Mouse (Mus musculus): ENCODE measurements around the gene Skiv2l.
"Not testable (repeated sequence)": the region's sequence is repeated elsewhere in the genome, so short reads cannot be mapped to it uniquely, and the experiment has no call there.

Gene Skiv2l

GRCm38 (mm10) chr17:34811275-34811674 lies 38.7 kb downstream of the Skiv2l start:
- DNase-seq (ENCODE audit: low spot score in 2 of 2): no peak

GRCm38 (mm10) chr17:34810811-34811210 lies 39.2 kb downstream of the Skiv2l start:
- DNase-seq (ENCODE audit: low spot score in 2 of 2): not testable (repeated sequence)

DNA sequence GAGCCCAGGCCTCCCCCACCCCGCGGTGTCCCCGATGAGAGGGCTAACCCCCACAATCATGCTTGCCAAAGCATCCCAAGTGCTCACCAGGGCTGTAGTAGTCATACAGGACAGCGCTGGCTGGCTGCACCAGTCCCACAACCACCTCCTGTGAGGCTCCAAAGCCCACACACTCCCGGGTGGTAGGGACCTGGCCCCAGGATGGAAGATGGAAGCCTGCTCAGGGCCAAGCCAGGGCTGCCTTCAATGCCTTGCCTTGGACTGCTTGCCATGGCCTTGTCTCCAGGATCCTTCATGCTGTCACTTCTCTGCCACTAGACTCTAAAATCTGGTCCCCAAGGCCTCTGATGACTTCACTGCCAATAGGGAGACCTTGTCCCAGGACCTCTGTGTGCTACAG lies 39.6 kb downstream of the Skiv2l start:
- DNase-seq (ENCODE audit: low spot score in 2 of 2): not testable (repeated sequence)

DNA sequence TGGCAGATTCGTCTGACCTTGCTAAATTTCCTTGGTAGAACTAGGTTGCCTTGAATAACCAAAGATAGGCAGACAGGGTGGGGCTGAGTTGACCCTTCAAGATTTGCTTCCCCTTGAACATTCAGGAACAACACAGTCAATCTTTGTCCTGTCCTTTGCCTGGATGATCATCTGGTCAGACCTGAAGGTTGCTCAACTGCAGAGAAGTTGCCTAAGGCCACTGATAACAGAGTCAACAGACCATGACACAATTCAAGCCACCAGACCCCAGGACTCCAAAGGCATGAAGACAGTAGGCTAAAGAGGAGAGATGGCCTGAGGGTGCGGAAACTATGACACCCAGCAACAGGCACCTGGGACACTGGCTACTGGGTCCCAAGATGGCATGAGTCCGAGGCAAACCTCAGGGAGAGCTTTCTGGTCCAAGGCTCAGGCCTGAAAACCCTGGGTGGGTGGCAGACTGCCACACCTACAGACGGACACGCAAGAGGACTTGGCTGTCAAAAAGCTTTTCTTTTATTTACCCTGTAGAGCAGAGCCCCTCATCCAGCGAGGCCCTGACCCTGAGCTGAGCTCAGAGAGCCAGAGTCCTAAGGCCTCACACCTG lies 41.3 kb downstream of the Skiv2l start:
- DNase-seq (ENCODE audit: low spot score in 2 of 2): no peak

DNA sequence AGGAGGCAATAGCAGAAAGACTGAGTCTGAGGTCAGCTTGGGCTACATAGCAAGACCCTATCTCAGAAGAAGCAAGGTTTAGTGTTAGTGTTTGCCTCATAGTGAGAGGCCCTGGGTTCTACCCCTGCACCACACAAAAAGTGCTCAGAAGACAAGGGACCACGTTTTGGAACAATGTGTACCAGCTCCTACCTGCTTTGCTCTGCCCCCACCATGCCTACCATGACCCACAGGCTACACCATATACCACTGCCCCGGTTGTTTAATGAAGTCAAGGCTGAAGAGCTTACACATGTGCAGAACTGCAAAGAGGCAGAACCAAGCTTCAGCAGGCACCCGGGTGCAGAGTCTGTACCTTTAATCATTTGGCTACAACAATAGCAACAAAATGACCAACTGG lies 42.8 kb downstream of the Skiv2l start:
- DNase-seq (ENCODE audit: low spot score in 2 of 2): no peak

DNA sequence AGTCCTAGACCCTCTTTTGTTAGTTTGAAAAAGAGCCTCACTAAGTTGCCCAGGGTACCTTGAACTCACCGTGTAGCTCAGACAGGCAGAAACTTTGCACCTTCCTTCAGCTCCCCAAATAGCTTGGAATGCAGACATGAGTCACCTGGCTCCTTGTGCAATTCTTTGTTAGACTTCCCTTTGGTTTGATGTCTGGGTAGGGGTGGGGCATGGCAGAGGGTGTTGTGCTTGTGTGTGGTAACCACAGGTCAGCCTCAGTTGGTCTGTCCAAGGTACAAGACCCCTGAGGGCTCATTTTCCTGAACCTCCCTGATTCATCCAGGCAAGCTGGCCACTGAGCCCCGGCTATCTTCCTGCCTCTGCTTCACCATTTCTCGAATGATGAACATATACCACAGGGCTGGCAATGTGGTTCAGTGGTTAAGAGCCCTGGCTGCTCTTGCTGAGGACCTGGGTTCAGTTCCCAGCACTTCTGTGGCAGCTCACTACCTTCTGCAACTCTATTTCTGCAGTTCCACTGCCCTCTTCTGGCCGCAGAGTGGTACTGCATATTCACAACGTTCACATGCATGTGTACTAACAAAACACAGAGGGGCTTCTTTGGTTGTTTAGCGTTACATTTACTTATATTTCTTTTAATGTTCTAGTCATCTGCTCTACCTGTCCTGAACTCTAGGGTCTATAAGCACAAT lies 45.0 kb downstream of the Skiv2l start:
- peak in 1 of 2 experiments; percentile 60 for DNase-seq (ENCODE audit: low spot score in 2 of 2)

- not testable (repeated sequence) for DNase-seq (ENCODE audit: low spot score in 2 of 2)
Measured at GRCm38 (mm10) chr17:34804301-34804700, 45.7 kb downstream of the Skiv2l start, which contains the start of gene Cyp21a1. Gene Cyp21a1, minus strand, starts transcription at chr17:34804561.

DNA sequence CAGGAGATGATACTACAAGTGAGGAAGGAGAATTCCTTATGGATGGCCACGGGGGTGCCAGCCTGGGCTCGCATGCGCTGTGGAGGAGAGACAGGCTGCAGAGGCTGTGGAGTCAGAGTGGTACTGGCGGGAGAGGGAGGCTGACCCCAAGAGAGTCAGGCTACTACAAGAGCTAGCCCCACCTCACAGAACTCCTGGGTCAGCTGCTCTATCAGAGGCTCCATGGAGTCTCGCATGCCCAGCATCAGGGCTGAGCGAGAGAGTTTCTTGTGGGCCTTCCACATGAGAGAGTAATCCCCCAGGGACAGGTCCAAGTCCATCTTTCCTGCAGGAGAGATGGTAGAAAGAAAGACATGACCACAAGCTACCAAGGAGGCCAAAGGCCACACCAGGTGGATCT lies 46.6 kb downstream of the Skiv2l start:
- not testable (repeated sequence) for DNase-seq (ENCODE audit: low spot score in 2 of 2)

- not testable (repeated sequence) for DNase-seq (ENCODE audit: low spot score in 2 of 2)
Measured at GRCm38 (mm10) chr17:34802756-34803155, 47.3 kb downstream of the Skiv2l start.

GRCm38 (mm10) chr17:34800781-34801305 lies 49.2 kb downstream of the Skiv2l start:
- DNase-seq (ENCODE audit: low spot score in 2 of 2): peak in 1 of 2 experiments; percentile 59

DNA sequence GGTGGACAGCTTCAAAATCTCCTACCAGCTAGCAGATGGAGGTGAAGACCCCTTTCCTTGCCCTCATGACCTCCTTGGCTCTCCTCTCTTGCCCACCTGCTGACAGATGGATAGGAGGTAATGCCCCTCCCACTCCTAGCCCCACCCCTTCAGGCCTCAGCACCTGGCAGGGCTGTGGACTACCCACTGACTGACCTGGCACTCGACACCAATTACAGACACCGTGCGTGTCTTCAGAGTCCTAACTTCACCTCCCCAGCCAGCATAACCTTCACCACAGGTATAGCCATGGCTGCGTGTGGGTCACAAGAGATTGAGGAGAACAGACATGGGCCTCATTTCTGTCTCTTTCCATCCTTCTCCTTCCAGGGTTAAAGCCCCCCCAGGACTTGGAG lies 50.5 kb downstream of the Skiv2l start:
- DNase-seq (ENCODE audit: low spot score in 2 of 2): no peak

GRCm38 (mm10) chr17:34798866-34799530 lies 51.0 kb downstream of the Skiv2l start:
- no peak for DNase-seq (ENCODE audit: low spot score in 2 of 2)

DNA sequence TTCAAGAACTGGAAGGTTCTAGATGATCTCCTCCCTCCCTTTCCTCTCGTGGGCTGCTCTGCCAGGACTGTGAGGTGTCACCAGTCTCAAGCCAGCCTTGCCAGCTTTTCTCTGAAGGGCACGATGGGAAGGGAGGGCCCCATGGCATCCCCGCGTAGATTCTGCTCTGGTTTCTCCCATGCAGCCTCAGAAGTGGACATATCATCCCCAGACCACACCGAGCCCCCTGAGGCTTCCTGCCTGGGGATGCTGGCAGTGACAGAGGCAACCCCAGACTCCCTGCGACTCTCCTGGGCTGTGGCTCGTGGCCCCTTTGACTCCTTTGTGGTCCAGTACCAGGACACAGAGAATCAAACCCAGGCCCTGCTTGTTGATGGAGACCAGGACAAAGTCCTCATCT lies 51.9 kb downstream of the Skiv2l start:
- DNase-seq (ENCODE audit: low spot score in 2 of 2): peak in 1 of 2 experiments; percentile 9

DNA sequence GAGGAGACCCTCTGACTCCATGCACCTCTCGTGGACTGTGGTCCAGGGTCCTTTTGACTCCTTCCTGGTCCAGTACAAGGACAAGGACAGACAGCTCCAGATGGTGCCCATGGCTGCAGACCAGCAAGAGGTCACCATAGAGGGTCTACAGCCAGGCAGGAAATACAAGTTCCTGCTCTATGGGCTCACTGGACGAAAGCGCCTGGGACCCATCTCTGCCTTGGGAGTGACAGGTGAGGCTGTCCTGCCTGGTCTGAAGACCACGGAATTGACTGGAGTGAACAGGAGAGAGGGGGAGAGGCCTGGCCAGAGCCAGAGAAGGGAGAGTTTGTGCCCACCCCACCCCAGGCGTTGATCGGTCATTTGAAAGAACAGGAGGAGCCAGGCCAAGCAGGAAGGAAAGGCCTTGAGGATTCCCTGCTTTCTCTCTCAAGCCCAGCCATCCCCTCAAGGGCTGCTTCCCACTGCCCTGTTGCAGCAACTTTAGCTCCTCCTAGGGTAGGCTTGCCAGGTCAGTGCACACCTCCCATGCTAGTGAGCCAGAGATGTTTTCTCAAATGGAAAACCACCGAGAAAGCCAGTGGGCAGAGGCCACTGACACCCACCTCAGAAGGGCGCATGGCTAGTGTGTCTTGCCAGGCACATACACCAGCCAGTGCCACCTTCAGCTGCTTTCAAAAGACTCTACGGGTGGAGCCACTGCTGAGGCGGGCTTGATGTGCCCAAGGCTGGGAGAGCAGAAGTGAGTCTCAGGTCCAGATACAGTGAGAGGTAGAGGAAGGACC lies 52.6 kb downstream of the Skiv2l start:
- DNase-seq (ENCODE audit: low spot score in 2 of 2): peak in 1 of 2 experiments; percentile 10

- DNase-seq (ENCODE audit: low spot score in 2 of 2): peak in 1 of 2 experiments; percentile 6
Measured at GRCm38 (mm10) chr17:34796311-34797140, 53.5 kb downstream of the Skiv2l start.

DNA sequence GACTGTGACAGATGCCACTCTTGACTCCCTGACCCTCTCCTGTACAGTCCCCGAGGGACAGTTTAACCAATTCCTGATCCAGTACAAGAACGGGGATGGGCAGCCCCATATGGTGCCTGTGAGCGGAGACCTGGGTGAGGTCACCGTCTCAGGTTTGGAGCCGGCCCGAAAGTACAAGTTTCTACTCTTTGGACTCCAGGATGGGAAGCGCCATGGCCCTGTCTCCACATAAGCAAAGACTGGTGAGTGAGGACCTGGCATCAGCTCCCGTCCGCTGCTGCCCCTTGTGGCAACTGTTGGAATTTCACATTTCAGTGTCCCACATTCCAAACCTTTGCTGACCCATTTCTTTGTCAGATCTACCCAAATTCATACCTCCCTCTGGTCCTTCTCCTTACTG lies 54.4 kb downstream of the Skiv2l start:
- peak; percentile 24 to 77 for DNase-seq (ENCODE audit: low spot score in 2 of 2)

DNA sequence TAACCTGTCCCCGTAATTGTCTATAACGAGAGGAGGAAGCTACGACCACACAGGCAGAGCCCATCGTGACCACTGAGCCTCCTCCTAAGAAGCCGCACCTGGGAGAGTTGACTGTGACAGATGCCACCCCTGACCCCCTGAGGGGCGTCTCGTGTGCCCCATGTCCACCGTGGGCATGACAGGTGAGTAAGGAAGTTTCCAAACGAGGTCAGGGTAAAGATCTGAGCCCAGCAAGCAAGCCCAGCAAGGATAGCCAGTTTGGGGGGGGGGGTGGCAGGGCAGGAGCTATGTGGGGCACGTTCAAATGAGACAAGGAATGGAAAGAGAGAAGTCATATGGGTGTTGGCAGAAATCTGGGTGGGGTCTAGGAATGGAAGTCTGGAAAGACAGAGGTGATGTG lies 55.0 kb downstream of the Skiv2l start:
- peak in 1 of 2 experiments; percentile 9 for DNase-seq (ENCODE audit: low spot score in 2 of 2)

Measured in spleen, postnatal 4 days (tissue).